Mouse (Mus musculus) thymus, adult 18-20 months (tissue): ENCODE results near the gene Lsm7.

Experiments used
- DNase-seq, 2 experiments: peaks; one replicate each; pipeline ENCODE4 v3.0.0; 2022; ENCODE audit warnings: mixed read lengths in 2 of 2

Gene Lsm7

DNA sequence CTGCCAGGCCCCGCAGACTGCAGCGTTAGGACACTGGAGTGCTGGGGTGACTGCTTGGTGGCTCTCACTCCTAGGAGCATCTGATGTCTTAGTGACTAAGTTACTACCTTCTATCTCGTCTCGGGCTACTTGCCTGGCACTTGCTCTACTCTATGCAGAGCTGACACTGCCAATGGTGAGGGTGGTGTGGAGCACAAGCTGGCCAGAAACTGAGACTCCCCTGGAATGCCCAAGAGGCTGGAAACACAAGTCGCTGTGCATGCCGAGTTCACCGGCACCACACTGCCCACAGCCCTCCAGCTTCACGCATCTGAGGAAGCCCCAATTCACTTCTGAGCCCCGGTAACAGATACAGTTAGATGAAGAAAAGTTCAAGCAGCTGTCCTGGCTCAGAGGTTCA is 19.0 kb upstream of the Lsm7 start:
- no peak for DNase-seq

DNA sequence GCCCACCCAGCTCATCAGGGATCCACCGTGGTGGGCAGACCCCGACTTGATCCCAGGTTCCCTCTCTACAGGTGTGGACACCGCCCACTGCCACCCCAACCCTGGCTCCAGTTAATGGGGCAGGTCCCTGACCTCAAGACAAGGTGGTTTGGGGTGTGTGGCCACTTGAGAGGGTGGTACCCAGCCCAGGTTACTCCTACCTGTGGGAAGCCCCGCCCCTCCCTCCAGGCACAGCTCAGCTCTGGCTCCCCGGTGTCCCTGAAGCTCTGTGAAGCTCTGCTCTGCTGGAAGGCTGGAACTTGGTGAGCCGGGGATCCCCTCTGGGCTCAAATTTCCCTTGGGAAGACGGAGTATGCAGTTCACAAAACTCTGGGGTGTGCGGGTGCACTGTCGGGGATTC is 16.6 kb upstream of the Lsm7 start, which contains the start of gene Tmprss9:
Gene Tmprss9 (plus strand): TSS at position 268 of the 400 bp plus-strand sequence.
- no peak for DNase-seq

DNA sequence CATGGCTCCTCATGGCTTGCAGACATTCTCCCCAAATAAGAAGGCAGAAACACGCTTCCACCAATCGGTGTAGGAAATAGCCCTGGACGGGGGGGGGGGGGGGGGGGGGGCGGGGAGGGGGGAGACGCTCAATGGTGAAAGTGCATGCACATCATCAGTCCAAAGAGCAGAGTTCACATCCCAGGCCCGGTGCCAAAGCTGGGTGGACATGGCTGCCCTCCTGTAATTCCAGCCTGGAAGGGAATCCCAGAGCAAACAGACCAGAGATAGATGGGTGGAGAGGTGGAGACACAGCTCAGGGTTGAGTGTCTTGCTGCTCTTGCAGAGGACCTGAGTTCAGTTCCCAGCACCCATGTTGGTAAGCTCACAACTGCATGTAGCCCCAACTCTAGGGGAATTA is 16.0 kb upstream of the Lsm7 start:
- no peak for DNase-seq

DNA sequence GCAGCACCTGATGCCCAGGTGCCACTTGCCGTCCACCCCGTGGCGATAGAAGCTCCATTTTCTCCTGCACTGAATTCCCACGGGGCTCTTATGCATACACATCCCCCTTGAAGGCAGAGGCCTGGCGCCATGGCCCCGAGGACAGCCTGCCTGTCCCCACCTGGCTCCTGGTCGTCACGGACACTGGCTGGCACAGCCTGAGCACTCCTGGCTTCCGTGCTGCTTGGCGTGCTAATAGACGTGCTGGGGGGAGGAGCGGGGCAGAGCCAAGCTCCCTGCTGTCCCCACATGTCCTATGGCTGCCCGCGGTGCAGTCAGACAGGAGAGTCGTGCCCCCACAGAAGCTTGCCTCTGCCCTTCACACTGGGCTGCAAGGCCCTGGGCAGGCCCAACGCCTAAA is 9.4 kb upstream of the Lsm7 start:
- no peak for DNase-seq

- DNase-seq = no peak
Measured at GRCm38 (mm10) chr10:80862305-80862704, 7.3 kb upstream of the Lsm7 start.

- DNase-seq = no peak
Measured at GRCm38 (mm10) chr10:80858350-80858935, 3.4 kb upstream of the Lsm7 start.

- no peak for DNase-seq
Measured at GRCm38 (mm10) chr10:80857848-80858247, 2.8 kb upstream of the Lsm7 start.

DNA sequence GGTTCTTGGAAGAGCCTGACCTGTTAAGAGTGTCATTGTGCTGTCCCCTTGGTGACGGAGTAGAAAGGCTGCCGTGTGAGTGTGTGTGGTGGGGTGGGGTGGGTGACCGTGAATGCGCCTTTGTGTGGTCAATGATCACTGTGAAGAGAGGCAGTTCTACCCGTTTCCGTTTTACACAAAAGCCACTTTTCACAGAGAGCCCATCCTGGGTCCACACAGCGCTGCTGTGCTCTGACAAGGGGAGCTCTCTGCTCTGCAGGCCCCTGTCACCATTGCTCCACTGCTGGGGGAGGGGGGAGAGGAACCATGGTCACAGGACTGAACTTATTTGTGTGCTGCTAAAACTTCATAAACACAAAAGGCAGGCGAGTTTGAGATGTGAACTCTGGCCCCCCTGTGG is 2.4 kb upstream of the Lsm7 start:
- DNase-seq = no peak

- no peak for DNase-seq
Measured at GRCm38 (mm10) chr10:80856908-80857307, 1.9 kb upstream of the Lsm7 start.

- DNase-seq = no peak
Measured at GRCm38 (mm10) chr10:80856267-80856666, 1.3 kb upstream of the Lsm7 start.

DNA sequence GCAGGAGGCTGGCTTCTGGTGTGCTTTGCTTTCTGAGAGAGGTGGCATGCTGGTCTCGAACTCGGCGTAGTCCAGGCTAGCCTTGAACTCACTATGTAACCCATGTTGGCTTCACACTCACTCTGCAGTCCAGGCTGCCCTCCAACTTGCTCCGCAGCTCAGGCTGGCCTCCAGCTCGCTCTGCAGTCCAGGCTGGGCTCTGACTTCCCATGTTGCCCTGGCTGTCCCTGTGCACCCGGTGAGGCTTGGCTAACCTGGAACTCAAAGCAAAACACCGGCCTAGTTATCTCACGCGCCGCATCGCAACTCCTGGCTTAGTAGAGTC is 702 bp upstream of the Lsm7 start:
- no peak for DNase-seq

GRCm38 (mm10) chr10:80848571-80848970 is 6.4 kb downstream of the Lsm7 start:
- peak; percentile 40 to 63 for DNase-seq

- no peak for DNase-seq
Measured at GRCm38 (mm10) chr10:80845732-80846131, 9.3 kb downstream of the Lsm7 start.

- no peak for DNase-seq
Measured at GRCm38 (mm10) chr10:80845055-80845693, 9.8 kb downstream of the Lsm7 start.

GRCm38 (mm10) chr10:80843931-80844547 is 11.0 kb downstream of the Lsm7 start, which contains the start of gene Lingo3:
Gene Lingo3, minus strand, starts transcription at chr10:80844039.
- DNase-seq = no peak

DNA sequence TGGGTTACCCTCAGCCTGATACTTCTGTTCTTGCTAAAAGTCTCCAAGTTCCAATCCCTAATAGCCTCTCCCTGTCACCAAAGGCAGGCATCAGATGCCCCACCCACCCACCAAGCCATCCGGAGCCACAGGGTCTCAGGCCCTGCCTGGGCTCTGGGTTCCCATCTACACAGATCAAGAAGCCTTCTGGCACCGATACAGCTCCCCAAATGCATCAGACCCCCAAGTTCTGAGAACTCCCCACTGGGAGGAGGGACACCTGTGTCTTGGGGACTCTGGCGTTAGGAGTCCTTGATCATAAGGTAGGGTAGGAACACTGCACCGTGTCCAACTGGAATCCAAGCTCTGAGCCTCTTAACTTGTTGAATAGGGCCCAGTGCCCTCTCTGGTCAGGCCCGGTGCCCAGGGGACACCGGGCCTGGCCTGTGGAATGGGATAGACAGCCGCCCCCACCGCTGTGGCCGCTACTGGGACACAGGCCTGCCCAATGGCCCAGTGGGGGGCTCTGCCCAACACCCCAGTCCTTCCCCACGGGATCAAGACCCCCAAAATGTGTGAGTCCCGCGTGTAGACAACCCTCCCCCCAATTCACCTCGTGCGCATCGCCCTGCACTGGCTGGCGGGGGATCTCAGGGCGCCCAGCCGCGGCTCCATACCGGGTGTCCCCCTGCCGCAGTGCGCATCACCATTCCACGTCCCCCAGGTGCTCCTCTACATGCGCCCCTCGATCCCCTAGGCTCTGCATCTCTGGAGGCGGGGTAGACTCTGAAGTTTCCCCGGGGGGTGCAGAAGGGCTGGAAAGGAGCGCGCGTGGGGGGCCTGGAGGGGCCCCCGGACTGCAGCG is 11.7 kb downstream of the Lsm7 start:
- DNase-seq = no peak

GRCm38 (mm10) chr10:80842334-80842733 is 12.7 kb downstream of the Lsm7 start:
- DNase-seq = no peak

- no peak for DNase-seq
Measured at GRCm38 (mm10) chr10:80841685-80842084, 13.3 kb downstream of the Lsm7 start.

- DNase-seq = no peak
Measured at GRCm38 (mm10) chr10:80839848-80840247, 15.2 kb downstream of the Lsm7 start.

DNA sequence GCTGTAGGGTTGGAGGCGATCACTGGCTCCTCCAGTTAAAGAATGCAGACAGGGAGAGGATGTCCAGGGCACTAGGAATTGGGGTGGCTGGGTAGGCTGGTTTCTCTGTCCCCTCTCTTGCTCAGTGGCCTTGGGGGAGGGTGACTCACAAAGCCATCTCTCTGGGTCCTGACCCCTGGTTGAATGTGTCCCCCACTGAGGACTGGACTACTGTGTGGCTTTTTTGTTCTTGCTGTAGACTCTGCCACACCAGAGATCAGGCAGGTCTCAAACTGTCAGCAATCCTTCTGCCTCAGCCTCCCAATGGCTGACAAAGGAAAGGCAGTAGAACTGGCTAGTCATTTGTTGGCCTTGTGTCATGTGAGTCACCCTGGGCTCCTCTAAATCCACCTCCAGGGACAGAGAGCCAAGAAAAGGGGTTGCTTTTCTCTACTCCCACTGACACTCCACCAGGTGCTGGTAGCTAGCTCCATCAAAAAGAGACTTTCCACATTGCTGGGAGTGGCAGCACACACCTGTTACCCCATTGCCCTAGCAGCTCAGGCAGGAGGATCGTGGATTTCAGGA is 16.6 kb downstream of the Lsm7 start:
- DNase-seq = no peak

GRCm38 (mm10) chr10:80837827-80838226 is 17.2 kb downstream of the Lsm7 start:
- DNase-seq = no peak

- DNase-seq = no peak
Measured at GRCm38 (mm10) chr10:80836949-80837379, 18.0 kb downstream of the Lsm7 start.

DNA sequence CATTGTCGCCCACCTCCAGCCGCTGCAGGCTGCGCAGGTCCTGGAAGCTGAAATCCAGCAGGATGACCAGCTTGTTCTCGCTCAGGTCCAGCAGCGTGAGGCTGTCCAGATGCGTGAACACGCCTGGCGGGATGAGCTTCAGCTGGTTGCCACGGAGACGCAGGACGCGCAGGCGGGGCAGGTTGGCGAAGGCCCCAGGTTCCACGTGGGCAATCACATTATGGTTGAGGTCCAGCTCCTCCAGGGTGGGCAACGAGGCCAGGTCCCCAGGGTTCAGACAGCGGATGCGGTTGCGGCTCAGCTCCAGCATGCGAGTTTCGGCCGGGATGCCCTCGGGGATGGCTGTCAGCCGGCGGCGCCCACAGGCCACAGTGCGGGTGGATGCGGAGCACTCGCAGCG is 19.4 kb downstream of the Lsm7 start:
- DNase-seq = no peak
